Mouse (Mus musculus): Measurements from ENCODE around the gene Vac14. TPM values are rescaled to one million over a fixed set of nuclear protein-coding genes. Genes with fewer than 3 reads are reported as not detected.
A peak's percentile ranks its signal among the peaks of the same experiment; 100 is the strongest.

Vac14 gene
- total RNA-seq, 2 experiments from 2014 or later: 23.9 TPM

DNA sequence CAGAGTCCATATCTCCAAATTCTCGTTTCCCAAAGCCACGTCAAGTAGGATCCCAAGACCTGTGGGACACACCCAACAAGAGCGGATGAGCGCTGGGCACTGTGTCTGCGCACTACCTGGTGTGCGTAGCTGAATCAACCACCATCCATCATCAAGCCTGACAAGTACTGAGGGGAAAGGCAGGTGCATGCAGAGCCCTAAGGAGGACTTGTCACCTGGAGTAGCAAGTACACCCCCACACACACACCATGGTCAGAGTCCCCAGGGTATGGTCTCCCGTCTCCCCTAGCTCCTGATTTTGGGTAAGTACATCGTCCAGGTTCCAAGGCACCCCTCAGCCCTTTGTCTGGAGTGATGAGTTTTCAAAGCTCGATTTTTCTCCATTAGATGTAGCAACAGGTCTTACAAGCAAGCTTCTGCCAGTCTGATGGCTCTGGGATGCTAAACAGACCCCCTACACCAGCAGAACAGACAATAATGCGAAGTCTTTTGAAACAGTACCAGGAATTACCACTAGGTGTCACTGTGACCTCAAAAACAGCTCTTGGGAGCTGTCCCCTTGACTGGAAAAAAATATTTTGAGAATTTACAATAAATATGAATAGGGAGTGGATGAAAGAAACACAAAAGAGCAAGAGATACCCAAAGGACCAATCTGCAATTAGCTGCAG is 131.2 kb downstream of the Vac14 start:
- DNase-seq: no peak

- no peak for DNase-seq
Observed at GRCm38 (mm10) chr8:110750269-110750668, 131.9 kb downstream of the Vac14 start.

GRCm38 (mm10) chr8:110751490-110751889 is 133.1 kb downstream of the Vac14 start:
- DNase-seq: no peak

GRCm38 (mm10) chr8:110754713-110755112 is 136.3 kb downstream of the Vac14 start:
- no peak for DNase-seq

DNA sequence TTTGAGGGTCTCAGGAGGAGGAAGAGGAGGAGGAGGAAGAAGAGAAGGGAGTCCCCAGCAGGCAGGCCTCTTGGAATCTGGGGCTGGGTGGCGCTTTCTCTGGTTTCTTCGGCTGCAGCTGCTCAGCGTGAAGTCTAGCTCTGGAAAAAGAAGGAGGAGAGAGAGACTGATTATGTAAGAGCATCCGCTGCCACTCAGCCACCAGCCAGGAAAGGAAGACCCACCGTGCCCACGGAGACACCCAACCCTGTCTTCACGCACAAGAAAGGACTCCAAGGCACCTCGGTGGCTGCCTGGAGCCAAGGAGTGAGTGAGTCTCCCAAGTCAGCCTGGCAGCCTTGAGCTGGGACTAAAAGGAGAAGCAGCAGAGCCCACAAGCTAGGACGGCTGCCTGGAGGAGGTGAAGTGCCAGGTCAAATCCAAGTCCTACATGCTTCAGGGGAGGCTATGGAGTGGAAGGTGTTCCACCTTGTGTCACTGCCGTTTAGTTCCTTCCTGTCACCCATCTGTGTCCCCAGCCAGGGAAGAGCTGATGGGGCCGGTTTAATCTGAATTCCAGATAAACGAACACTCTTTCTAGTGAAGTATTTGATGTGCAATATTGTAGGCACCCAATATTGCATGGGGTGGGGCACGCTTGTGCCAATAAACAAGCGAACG is 137.3 kb downstream of the Vac14 start:
- DNase-seq: peak in 1 of 2 experiments; percentile 50

DNA sequence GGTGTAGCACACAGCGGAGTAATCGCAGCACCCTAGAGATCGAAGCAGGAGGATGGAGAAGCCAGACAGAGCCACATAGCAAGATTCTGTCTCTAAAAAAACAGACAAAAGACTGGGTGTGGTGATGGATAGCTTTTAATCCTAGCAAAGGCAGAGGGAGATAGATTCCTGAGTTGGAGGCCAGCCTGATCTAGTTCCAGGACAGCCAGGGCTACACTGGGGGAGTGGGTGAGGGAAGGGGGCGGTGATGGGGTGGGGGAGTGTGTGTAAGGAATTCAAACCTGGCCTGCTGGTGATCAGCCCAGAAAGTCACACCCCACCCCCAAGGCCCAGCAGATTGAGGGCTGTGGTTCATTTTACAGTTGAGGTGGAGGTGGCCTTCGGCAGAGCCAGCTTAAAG is 137.8 kb downstream of the Vac14 start:
- DNase-seq: no peak

- DNase-seq: no peak
Observed at GRCm38 (mm10) chr8:110760280-110760940, 142.0 kb downstream of the Vac14 start.

DNA sequence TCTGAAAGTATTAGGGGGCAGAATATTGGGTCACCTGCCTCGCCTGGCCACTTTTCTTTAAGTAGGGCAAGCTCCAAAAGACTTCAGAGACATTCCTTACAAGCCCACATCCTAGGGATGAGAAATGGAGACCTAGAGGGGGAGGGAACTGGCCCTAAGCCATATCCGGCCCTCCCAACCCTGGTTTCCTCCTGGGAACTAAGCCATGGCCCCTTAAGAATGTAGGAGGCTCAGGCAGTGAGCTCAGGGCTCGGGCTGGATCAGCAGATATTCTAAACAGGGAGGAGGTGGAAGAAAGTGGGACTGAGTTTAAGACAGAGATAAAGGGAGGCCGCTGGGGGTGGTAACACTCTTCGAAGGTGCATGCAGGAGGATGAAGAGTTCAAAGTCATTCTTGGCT is 142.8 kb downstream of the Vac14 start:
- no peak for DNase-seq

- DNase-seq: no peak
Observed at GRCm38 (mm10) chr8:110761988-110762387, 143.6 kb downstream of the Vac14 start.

DNA sequence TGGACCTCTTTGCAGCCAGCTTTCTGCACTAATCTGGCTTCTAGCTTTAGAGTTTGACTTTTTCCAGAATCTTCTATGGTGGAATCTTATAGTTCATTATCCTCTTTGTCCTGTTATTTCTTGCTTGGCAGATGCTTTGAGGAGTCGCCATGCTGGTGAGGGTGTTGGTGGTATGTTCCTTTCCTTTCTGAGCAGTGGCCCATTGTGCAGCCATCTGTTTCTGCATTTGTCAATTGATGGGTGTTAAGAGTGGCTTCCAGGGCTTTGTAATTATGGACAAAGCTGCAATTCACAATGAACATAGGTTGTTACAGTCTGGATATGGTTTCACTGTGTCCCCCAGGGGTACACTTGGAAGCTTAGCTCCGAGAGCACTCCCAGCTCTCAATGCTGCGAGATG is 146.3 kb downstream of the Vac14 start:
- no peak for DNase-seq

GRCm38 (mm10) chr8:110767261-110767660 is 148.9 kb downstream of the Vac14 start:
- no peak for DNase-seq

Other genes starting within 250 kb of the Vac14 start
- 100 to 1,000 TPM; 218 to 225 TPM for gene Mtss1l, start 102.9 kb downstream of the Vac14 start, total RNA-seq (2021)
- gene Il34, start 187.3 kb downstream of the Vac14 start, total RNA-seq (2021): 10 to 100 TPM; 76.7 to 81.1 TPM
- 10 to 100 TPM; 58.6 to 67.6 TPM for gene Cog4, start 228.0 kb downstream of the Vac14 start, total RNA-seq (2021)
- gene Sf3b3, start 228.2 kb downstream of the Vac14 start, total RNA-seq (2021): 10 to 100 TPM; 73.1 to 76.9 TPM

Data from layer of hippocampus, postnatal 36 days (tissue).